Comparison of ENCODE assay signal across 27 mouse cellular contexts in genomic region chr13:24778026-24778425, GRCm38 (mm10). TPM values are rescaled to one million over a fixed set of nuclear protein-coding genes. Genes with fewer than 3 reads are reported as not detected.
"Had no signal": no experiment of that assay in that cellular context is flagged by ENCODE, and none has a peak within 500 bp of the region (broad histone marks: within the 10 kb centered on the region; RNA-seq: fewer than 3 reads in every experiment).

No protein-coding gene starts in this region.

- ATAC-seq: hindbrain, postnatal 0 days; intestine, embryonic 16.5 days; liver, embryonic 12.5 days had no signal

- DNase-seq: gastrocnemius, postnatal 14 days; gastrocnemius, postnatal 36 days; heart, adult 2 months; heart, postnatal 36 days; kidney, adult 11 months; kidney, adult 2 months; kidney, adult 9 months; kidney, postnatal 14 days; kidney, postnatal 36 days; layer of hippocampus, adult 9-11 months; layer of hippocampus, postnatal 36 days; left cerebral cortex, postnatal 4 days had no signal

RNA-seq across cellular contexts. Expression of gene Armh2, which starts 37.0 kb away (rescaled TPM):
- total RNA-seq: gastrocnemius, adult 18-20 months; gastrocnemius, adult 8-10 months; gastrocnemius, postnatal 14 days; gastrocnemius, postnatal 36 days; heart, adult 2 months; heart, postnatal 14 days; heart, postnatal 36 days; hematopoietic stem cell, adult 5-6 weeks; hindbrain, postnatal 0 days; layer of hippocampus, adult 18-20 months; layer of hippocampus, adult 8-10 months; layer of hippocampus, postnatal 14 days; layer of hippocampus, postnatal 36 days; left cerebral cortex, adult 18-20 months; left cerebral cortex, adult 8-10 months; left cerebral cortex, postnatal 10 days; left cerebral cortex, postnatal 25 days; left cerebral cortex, postnatal 4 days; liver, adult 2 months had no signal
